Mouse (Mus musculus) WW6 (cell line): ENCODE data around the gene Mcm10.
"Not testable (repeated sequence)": the region's sequence is repeated elsewhere in the genome, so short reads cannot be mapped to it uniquely, and the experiment has no call there.

Experiments
- DNase-seq: peaks from one replicate; pipeline ENCODE4 v3.0.0-alpha.2; 2013; ENCODE audit warnings: low read depth, low spot score

Gene Mcm10

DNA sequence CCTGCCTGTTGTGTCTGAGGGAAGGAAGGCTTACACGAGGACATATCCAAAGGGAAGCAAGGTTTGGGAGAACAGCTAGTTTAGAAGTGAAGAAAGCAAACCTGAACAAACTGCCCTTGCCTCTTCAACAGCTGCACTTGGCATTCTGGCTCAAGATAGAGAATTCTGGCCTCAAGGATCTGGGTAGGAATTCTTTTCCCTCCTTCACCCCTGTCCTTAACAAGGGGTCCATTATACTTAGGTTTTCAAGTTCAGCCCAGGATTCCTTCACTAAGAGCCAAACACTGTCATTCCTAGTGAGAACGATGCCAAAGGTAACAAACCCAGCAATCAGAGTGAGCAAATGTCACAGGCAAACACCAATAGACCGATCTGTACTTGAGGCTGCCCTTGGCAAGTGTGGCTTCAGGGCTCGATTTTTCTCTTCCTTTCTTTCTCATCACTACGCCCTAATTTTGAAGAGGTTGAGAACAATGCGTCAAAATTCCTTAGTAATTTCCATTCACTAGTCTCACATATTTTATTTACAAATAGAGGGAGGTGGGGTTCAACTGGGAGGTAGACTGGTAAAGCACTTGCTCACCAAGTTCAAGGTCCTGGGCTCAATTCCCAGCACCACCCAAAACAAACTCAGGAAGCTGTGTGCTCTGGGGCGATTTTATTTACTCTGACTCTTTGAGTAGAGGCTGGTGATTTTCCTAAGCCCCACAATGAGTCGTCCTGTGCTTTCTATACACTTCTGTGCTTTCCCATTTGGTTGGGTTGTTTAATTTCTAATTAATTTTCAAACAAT, 25.0 kb downstream of the Mcm10 start:
- DNase-seq = no peak

DNA sequence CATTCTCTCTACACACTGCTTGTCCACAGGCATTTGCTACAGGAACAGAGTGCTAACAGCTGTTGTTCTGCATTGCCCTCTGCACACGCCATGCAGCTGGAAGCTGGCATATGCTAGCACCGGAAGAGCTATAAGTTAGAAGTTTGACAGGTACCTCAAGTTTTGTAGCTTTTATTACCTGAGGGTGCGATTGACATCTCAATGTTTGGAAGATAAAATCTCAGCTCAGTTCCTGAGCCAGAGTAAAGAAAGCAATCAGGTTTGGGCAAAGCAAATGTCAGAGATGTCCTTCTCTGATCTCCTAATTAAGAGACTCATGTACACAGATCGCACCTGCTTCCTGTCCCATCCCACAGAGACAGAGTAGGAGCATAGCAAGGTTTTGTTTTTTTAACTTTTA, 25.8 kb downstream of the Mcm10 start:
- no peak for DNase-seq

GRCm38 (mm10) chr2:4985000-4985399, 27.6 kb downstream of the Mcm10 start:
- no peak for DNase-seq

GRCm38 (mm10) chr2:4983987-4984386, 28.6 kb downstream of the Mcm10 start:
- no peak for DNase-seq

DNA sequence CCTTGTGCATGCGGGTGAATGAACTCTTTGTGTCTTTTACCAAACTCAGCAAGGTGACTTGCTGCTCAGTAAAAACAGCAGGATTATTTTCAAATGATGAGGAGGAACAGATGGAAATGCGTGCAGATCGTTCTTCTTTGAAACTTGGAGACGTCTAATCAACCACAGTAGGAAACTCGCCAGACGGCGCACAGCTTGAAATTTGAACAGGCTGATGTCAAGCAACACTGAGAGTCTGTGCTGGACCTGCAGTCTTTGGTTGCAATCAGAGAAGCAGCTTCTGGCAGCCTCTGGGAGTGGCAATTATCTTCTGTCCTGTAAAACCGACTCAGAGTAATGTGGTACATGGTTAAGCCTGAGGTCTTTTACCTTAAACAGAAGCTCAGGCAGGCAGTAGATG, 34.5 kb downstream of the Mcm10 start:
- DNase-seq = no peak

GRCm38 (mm10) chr2:4975807-4976206, 36.8 kb downstream of the Mcm10 start, which contains the start of gene Ucma:
Ucma (plus strand) TSS chr2:4976122.
- no peak for DNase-seq

DNA sequence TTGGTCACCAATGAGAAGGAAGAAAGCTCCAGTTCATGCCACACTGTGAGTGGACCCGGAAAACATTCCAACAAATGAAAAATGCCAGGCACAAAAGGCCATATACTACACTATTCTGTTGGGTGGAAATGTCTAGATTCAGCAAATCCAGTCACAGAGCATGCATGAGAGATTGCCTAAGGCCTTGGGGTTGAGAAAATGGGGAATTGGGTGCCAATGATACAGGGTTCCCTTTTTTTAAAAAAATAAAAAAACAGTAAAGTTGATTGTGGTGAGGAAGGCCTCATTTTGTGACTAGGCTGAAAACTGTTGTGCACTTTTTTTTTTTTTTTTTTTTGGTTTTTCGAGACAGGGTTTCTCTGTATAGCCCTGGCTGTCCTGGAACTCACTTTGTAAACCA, 43.5 kb downstream of the Mcm10 start:
- no peak for DNase-seq

DNA sequence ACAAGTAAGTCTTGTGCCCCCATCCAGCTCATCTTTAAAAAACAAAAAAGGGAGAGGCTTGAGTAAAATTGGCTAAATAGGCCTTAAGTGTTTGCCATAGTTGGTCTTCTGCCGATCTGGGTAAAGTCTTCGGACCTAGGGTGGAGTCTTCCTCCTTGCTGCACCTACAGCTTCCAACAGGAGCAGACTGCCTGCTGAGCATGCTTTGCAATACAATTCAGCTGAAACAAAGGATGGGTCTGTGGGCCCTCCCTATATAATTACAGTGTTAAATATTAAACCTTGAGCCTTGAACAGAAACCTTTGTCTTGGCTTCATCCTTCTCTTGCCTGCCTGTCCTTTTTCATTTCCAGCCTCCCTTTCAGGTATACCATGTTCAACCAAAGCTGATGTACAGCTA, 44.8 kb downstream of the Mcm10 start:
- DNase-seq = no peak

DNA sequence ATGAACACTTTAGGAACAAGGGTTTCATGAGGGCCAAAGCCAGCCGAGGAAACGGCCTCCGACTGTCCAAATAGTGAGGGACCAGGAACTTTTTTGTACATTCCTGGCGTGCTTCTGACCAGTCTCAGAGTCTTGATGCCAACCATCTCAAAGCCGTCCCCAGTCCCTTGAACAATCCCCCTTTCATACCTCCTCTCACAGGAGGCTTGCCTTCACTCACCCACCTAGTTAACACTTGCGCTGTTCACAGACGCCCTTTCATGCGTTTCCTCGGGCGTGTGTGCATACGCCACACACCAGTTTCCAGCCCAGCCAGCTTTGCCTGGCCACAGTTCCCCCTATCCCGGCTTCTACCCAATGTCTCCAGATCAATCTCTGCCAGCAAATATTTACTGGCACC, 54.6 kb downstream of the Mcm10 start:
- DNase-seq = no peak

GRCm38 (mm10) chr2:4954216-4954760, 58.3 kb downstream of the Mcm10 start:
- DNase-seq = no peak

GRCm38 (mm10) chr2:4950986-4951385, 61.6 kb downstream of the Mcm10 start:
- DNase-seq = no peak

- DNase-seq = not testable (repeated sequence)
Measured at GRCm38 (mm10) chr2:4949691-4950090, 62.9 kb downstream of the Mcm10 start.

DNA sequence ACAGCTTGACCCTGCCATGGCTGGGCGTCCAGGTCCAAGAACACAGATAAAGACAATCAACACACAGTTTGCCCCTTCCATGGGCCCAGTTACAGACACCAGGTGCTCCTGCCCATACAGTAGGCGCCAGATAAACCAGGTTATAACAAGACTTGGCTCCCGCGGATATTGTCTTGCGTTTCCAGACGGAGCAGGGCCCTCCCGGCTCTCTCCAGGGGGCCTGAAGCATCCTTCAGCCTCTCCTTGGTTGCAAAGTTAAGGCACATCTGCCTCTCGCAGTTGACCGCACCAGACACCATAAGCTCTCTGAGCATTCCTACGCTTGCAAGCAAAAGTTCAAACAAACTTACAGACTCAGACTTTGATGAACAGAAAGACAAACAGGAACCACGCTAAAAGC, 71.7 kb downstream of the Mcm10 start:
- DNase-seq = no peak
